Mouse (Mus musculus): Measurements from ENCODE around the gene Epdr1.

DNA sequence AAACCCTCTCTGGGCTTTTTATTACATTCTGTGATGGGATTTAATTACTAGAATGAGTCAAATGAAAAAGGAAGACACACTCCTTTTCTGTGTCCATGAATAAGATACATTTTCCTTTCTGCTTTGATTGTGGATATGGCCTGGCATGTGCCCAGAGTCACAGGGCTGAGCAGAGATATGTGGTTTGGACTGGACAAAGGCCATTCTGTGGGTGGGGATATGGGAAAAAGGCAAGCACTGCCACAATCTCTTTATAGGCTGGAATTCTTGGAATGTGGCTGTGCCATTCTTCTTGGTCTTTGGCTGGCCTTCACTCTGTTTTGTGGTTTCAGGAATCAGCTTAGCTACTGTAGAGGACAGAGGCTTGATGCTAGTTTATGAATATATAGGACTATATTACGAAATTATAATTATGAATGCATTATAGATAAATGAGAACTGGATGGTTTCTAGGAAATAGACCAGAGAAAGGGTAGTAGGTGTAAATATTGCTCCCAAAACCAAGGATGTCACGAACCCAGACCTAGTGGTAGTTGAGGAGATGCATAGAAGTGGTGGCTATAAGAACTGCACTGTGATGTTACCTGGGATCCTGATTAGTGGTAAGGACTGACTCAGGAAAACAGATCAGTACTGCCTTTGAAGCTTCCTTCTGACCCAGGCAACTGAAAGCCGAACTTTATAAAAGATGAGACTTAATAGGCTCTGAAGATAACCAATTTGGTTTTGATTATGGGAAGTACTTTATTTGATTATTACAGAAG is 28.5 kb downstream of the Epdr1 start:
- TF ChIP-seq POLR2A (IDR thresholded peaks at IDR 0.05; ENCODE audit: borderline replicate concordance, insufficient read depth, low read length) (no peak), CTCF (IDR thresholded peaks at IDR 0.05; ENCODE audit: borderline replicate concordance, insufficient read depth, low read depth, low read length) (no peak)

Measured in cerebellum, adult 2 months (tissue).